Mouse (Mus musculus): ENCODE measurements around the gene Ptp4a2.
"Not testable (repeated sequence)": the region's sequence is repeated elsewhere in the genome, so short reads cannot be mapped to it uniquely, and the experiment has no call there.

DNA sequence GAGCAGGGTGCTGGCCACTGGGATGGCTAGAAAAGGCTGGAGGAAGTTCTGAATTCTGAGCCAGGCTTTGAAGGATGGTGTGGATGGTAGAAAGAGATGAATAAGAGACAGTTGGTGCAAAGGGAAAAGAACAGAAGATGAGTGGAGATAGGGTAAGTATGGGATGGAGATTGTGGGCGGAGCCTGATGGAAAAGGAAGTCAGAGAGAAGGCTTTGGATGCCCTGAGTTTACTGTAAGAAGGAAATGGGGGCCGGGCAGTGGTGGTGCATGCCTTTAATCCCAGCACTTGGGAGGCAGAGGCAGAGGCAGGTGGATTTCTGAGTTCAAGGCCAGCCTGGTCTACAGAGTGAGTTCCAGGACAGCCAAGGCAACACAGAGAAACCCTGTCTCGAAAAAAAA, 42.3 kb upstream of the Ptp4a2 start:
- not testable (repeated sequence) for TF ChIP-seq POLR2A (IDR thresholded peaks at IDR 0.05; ENCODE audit: insufficient read depth, low read depth, low read length); CTCF (IDR thresholded peaks at IDR 0.05); EP300 (IDR thresholded peaks at IDR 0.05; ENCODE audit: insufficient read depth, low read depth, low read length)

All from heart, adult 2 months (tissue).